Mouse (Mus musculus) heart, postnatal 0 days (tissue): ENCODE measurements around the gene Cbfa2t3. TPM values are rescaled to one million over a fixed set of nuclear protein-coding genes. Genes with fewer than 3 reads are reported as not detected.

Source experiments
- ATAC-seq: fragments of 200-750 bp; cut with Nextera tagmentation; 2 replicates; pipeline ENCODE4 v1.8.0; 2017; ENCODE audit warnings: low read depth, moderate number of reproducible peaks, moderate library complexity; ENCODE audit not compliant: insufficient read depth
- DNase-seq: peaks from one replicate; pipeline ENCODE4 v3.0.0-alpha.2; 2016; ENCODE audit warnings: low spot score
- H3K27ac ChIP-seq: fragments of 300-500 bp; sonication (generic); 2 replicates; pipeline ENCODE4 v1.5.1; 2014; ENCODE audit warnings: low read depth, mild to moderate bottlenecking
- H3K27me3 ChIP-seq: fragments of 300-500 bp; sonication (generic); 2 replicates; pipeline ENCODE4 v1.6.1; 2014; ENCODE audit warnings: low read length, mixed read lengths; ENCODE audit not compliant: control insufficient read depth, insufficient read depth
- H3K36me3 ChIP-seq: fragments of 300-500 bp; sonication (generic); replicated peaks from 2 replicates; pipeline ENCODE4 v1.6.1; 2014; ENCODE audit warnings: low read length, mixed read lengths; ENCODE audit not compliant: control insufficient read depth, insufficient read depth
- H3K4me1 ChIP-seq: fragments of 300-500 bp; sonication (generic); 2 replicates; pipeline ENCODE4 v1.6.1; 2014; ENCODE audit warnings: antibody characterized with exemption; ENCODE audit not compliant: control insufficient read depth, insufficient read depth
- H3K4me2 ChIP-seq: fragments of 300-500 bp; sonication (generic); 2 replicates; pipeline ENCODE4 v1.6.1; 2014; ENCODE audit warnings: low read depth, mild to moderate bottlenecking, low read length, moderate library complexity
- H3K4me3 ChIP-seq: fragments of 300-500 bp; sonication (generic); 2 replicates; pipeline ENCODE4 v1.5.1; 2014; ENCODE audit warnings: low read depth, low read length
- H3K9ac ChIP-seq: fragments of 300-500 bp; sonication (generic); replicated peaks from 2 replicates; pipeline ENCODE4 v1.6.1; 2014; ENCODE audit warnings: low read depth, low read length, mixed read lengths
- H3K9me3 ChIP-seq: fragments of 300-500 bp; sonication (generic); replicated peaks from 2 replicates; pipeline ENCODE4 v1.6.1; 2016; ENCODE audit warnings: low read length; ENCODE audit not compliant: control insufficient read depth
- CTCF ChIP-seq: IDR thresholded peaks from 2 replicates; pipeline ENCODE4 v1.5.1; 2016; ENCODE audit warnings: antibody characterized with exemption, control low read depth, low read depth
- EP300 ChIP-seq: IDR thresholded peaks from 2 replicates; pipeline ENCODE4 v1.6.1; 2016; ENCODE audit warnings: antibody characterized with exemption, low read depth
- WGBS: fragments of 180-500 bp; shearing (Covaris S2); extraction: QIAGEN DNeasy Blood & Tissue Kit; methylation state at CpG from one replicate; pipeline ENCODE4 v1.1.7; 2014; 5-methylcytosine and 5-hydroxymethylcytosine counted together
- polyA plus RNA-seq: library from polyadenylated mRNA; unstranded; fragments of >200 nt; fragmentation: Nextera tagmentation; extraction: Ambion mirVana; gene quantifications from 2 replicates; pipeline ENCODE4 v1.2.1, GENCODE M21; 2015
- total RNA-seq: library from RNA; depleted of rRNA; stranded (reverse); fragments of >200 nt; gene quantifications from 2 replicates; pipeline ENCODE4 v1.2.3, GENCODE M21; 2014; ENCODE audit warnings: low replicate concordance

The Cbfa2t3 gene
- total and polyA plus RNA-seq, 2 experiments from 2014 or later, result 1.1 to 4.3 TPM

DNA sequence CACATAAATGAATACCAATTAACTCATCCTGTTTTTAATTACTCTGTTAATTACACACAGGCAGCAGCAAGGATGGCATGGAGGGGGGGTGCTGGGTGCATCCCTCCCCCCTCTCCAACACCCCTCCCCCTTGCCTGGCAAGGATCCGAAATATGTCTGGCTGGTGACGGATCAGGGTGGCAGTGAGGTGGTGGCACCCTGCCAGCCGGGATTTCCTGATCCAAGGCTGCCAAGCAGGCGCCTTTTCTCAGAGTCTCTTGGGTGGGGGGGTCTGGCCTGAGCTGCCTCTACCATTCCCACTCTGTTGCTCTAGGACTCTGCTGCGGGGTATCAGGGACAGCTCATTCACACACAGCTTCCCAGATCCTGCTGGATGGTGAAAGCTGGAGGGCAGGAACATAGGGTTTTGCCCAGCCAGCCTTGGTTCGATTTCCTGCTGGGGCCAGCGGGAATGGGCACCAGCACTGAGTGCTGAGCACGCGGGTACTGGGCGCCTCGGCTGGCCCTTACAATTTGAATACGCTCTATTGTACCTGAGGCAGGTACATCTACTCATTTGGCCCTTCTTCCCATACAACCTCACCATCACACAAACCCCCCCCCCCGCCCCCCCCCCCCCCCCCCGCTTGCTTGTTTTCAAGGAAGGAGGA is 33.1 kb downstream of the Cbfa2t3 start:
- H3K9ac ChIP-seq, result no peak overlapping the region
- peaks cover 51% of the 10 kb centered on the region for H3K4me1 ChIP-seq
- no peaks in the 10 kb centered on the region for H3K36me3 ChIP-seq
- H3K27ac ChIP-seq, result peak overlapping the region; percentile 82
- no peaks in the 10 kb centered on the region for H3K9me3 ChIP-seq
- ATAC-seq (peak; percentile 55), DNase-seq (peak; percentile 69)
- H3K4me3 ChIP-seq, result no peak overlapping the region
- 28% methylated on average over 12 of the region's 14 CpGs for WGBS
- TF ChIP-seq EP300 (peak; percentile 10; the same call in 1 of the 2 replicates), CTCF (no peak)
- H3K4me2 ChIP-seq, result peak overlapping the region; percentile 22
- 0 out of 2 replicates have a peak, but pooled peaks cover 7% of the 10 kb centered on the region for H3K27me3 ChIP-seq

GRCm38 (mm10) chr8:122665221-122665620 is 33.7 kb downstream of the Cbfa2t3 start:
- TF ChIP-seq EP300, result peak; percentile 63; the same call in 1 of the 2 replicates
- no peak for TF ChIP-seq CTCF
- H3K27ac ChIP-seq, result peak overlapping the region; percentile 82
- H3K4me1 ChIP-seq, result peaks cover 54% of the 10 kb centered on the region
- 48% methylated on average over 8 of the region's 8 CpGs for WGBS
- H3K9me3 ChIP-seq, result no peaks in the 10 kb centered on the region
- H3K9ac ChIP-seq, result no peak overlapping the region
- ATAC-seq (peak; percentile 33), DNase-seq (peak; percentile 52)
- H3K27me3 ChIP-seq, result 0 out of 2 replicates have a peak, but pooled peaks cover 1% of the 10 kb centered on the region
- H3K4me3 ChIP-seq, result no peak overlapping the region
- H3K4me2 ChIP-seq, result no peak overlapping the region
- no peaks in the 10 kb centered on the region for H3K36me3 ChIP-seq

GRCm38 (mm10) chr8:122663670-122664069 is 35.2 kb downstream of the Cbfa2t3 start:
- 73% methylated on average over 5 of the region's 5 CpGs for WGBS

GRCm38 (mm10) chr8:122663106-122663505 is 35.8 kb downstream of the Cbfa2t3 start:
- no peak for DNase-seq

More at GRCm38 (mm10) chr8:122663670-122664069, 35.2 kb downstream of the Cbfa2t3 start:
- DNase-seq, result no peak
- ATAC-seq, result no peak
- Histone ChIP-seq H3K27ac (no peak overlapping the region), H3K9me3 (no peaks in the 10 kb centered on the region), H3K4me3 (no peak overlapping the region), H3K27me3 (no peaks in the 10 kb centered on the region), H3K9ac (no peak overlapping the region), H3K4me2 (no peak overlapping the region), H3K4me1 (peaks cover 54% of the 10 kb centered on the region), H3K36me3 (no peaks in the 10 kb centered on the region)
- TF ChIP-seq EP300 (no peak), CTCF (no peak)

GRCm38 (mm10) chr8:122661894-122662293 is 37.0 kb downstream of the Cbfa2t3 start:
- Histone ChIP-seq H3K27ac (no peak overlapping the region), H3K4me2 (no peak overlapping the region), H3K4me1 (peaks cover 57% of the 10 kb centered on the region), H3K4me3 (no peak overlapping the region), H3K9me3 (no peaks in the 10 kb centered on the region), H3K9ac (no peak overlapping the region), H3K36me3 (no peaks in the 10 kb centered on the region), H3K27me3 (no peaks in the 10 kb centered on the region)
- TF ChIP-seq CTCF (no peak), EP300 (no peak)
- 75% methylated on average over 2 of the region's 2 CpGs for WGBS
- DNase-seq (no peak), ATAC-seq (no peak)

More at GRCm38 (mm10) chr8:122663106-122663505, 35.8 kb downstream of the Cbfa2t3 start:
- no peak for ATAC-seq
- 69% methylated on average over 3 of the region's 3 CpGs for WGBS
- Histone ChIP-seq H3K4me3 (no peak overlapping the region), H3K27me3 (no peaks in the 10 kb centered on the region), H3K9me3 (no peaks in the 10 kb centered on the region), H3K4me2 (no peak overlapping the region), H3K27ac (no peak overlapping the region), H3K4me1 (peaks cover 58% of the 10 kb centered on the region), H3K36me3 (no peaks in the 10 kb centered on the region), H3K9ac (no peak overlapping the region)
- TF ChIP-seq CTCF (no peak), EP300 (no peak)

GRCm38 (mm10) chr8:122661138-122661537 is 37.8 kb downstream of the Cbfa2t3 start:
- Histone ChIP-seq H3K36me3 (no peaks in the 10 kb centered on the region), H3K9me3 (no peaks in the 10 kb centered on the region), H3K4me2 (no peak overlapping the region), H3K27ac (peak overlapping the region; percentile 27; the same call in 1 of the 2 replicates), H3K9ac (no peak overlapping the region), H3K4me3 (no peak overlapping the region), H3K4me1 (peaks cover 57% of the 10 kb centered on the region), H3K27me3 (no peaks in the 10 kb centered on the region)
- WGBS, result 17% methylated on average over 7 of the region's 7 CpGs
- DNase-seq, result peak; percentile 64
- ATAC-seq, result peak; percentile 72
- TF ChIP-seq EP300 (0 out of 2 replicates have a peak, but pooled peaks have one; percentile 28), CTCF (no peak)
